Mouse (Mus musculus) lung, adult 2 months (tissue): ENCODE data around the gene Gm28047.

Source experiments
- CTCF ChIP-seq: fragments of 200-500 bp; IDR thresholded peaks from 2 replicates; pipeline ENCODE4 v1.5.1; 2011; ENCODE audit warnings: mild to moderate bottlenecking, low read length, control low read depth; ENCODE audit not compliant: insufficient read depth
- POLR2A ChIP-seq: fragments of 200-500 bp; IDR thresholded peaks from 2 replicates; pipeline ENCODE4 v1.6.1; 2011; ENCODE audit warnings: low read depth, mild to moderate bottlenecking, control low read depth, low read length, borderline replicate concordance; ENCODE audit errors: extremely low read depth

- no peak for TF ChIP-seq POLR2A
- no peak for TF ChIP-seq CTCF
These were observed 61.2 kb downstream of the Gm28047 start for GRCm38 (mm10) chr15:102563681-102564080.
